Mouse (Mus musculus): ENCODE measurements around the gene Lin7a.

- TF ChIP-seq POLR2A (IDR thresholded peaks at IDR 0.05; ENCODE audit: insufficient read depth, low read depth, low read length) (no peak), CTCF (IDR thresholded peaks at IDR 0.05; ENCODE audit: insufficient read depth, low read depth, low read length) (no peak)
Measured at GRCm38 (mm10) chr10:107231421-107232010, 40.0 kb upstream of the Lin7a start.

All from olfactory bulb, adult 2 months (tissue).